Mouse (Mus musculus) embryo, embryonic 10 days (tissue): ENCODE measurements around the gene Eif3j1.

ENCODE experiments used
- DNase-seq: peaks from one replicate; pipeline ENCODE4 v3.0.0-alpha.2; 2015; ENCODE audit warnings: low spot score

Eif3j1 gene

GRCm38 (mm10) chr2:122102070-122102469, 73.7 kb downstream of the Eif3j1 start:
- no peak for DNase-seq
